Mouse (Mus musculus) heart, embryonic 12.5 days (tissue): ENCODE results near the gene Ccer2. TPM values are rescaled to one million over a fixed set of nuclear protein-coding genes. Genes with fewer than 3 reads are reported as not detected.

Source experiments
- ATAC-seq: fragments of 200-750 bp; cut with Nextera tagmentation; 2 replicates; pipeline ENCODE4 v1.8.0; 2017; ENCODE audit warnings: moderate TSS enrichment, moderate library complexity; ENCODE audit not compliant: insufficient number of reproducible peaks, low FRiP score
- H3K27ac ChIP-seq: fragments of 300-500 bp; sonication (generic); 2 replicates; pipeline ENCODE4 v1.5.1; 2016; ENCODE audit warnings: mild to moderate bottlenecking, moderate library complexity; ENCODE audit not compliant: poor library complexity, severe bottlenecking
- H3K27me3 ChIP-seq: fragments of 300-500 bp; sonication (generic); replicated peaks from 2 replicates; pipeline ENCODE4 v1.6.1; 2016; ENCODE audit warnings: mild to moderate bottlenecking, moderate library complexity
- H3K36me3 ChIP-seq: fragments of 300-500 bp; sonication (generic); 2 replicates; pipeline ENCODE4 v1.6.1; 2016; ENCODE audit warnings: mild to moderate bottlenecking, moderate library complexity
- H3K4me1 ChIP-seq: fragments of 300-500 bp; sonication (generic); replicated peaks from 2 replicates; pipeline ENCODE4 v1.6.1; 2016; ENCODE audit warnings: mild to moderate bottlenecking
- H3K4me2 ChIP-seq: fragments of 300-500 bp; sonication (generic); 2 replicates; pipeline ENCODE4 v1.6.1; 2016; ENCODE audit warnings: mild to moderate bottlenecking, moderate library complexity
- H3K4me3 ChIP-seq: fragments of 300-500 bp; sonication (generic); 2 replicates; pipeline ENCODE4 v1.5.1; 2016; ENCODE audit warnings: mild to moderate bottlenecking
- H3K9ac ChIP-seq: fragments of 300-500 bp; sonication (generic); 2 replicates; pipeline ENCODE4 v1.6.1; 2016; ENCODE audit warnings: mild to moderate bottlenecking, moderate library complexity
- H3K9me3 ChIP-seq: fragments of 300-500 bp; sonication (generic); replicated peaks from 2 replicates; pipeline ENCODE4 v1.6.1; 2016; ENCODE audit warnings: mild to moderate bottlenecking, moderate library complexity
- WGBS: fragments of 180-500 bp; shearing (Covaris S2); methylation state at CpG from one replicate; pipeline ENCODE4 v1.1.7; 2016; 5-methylcytosine and 5-hydroxymethylcytosine counted together
- polyA plus RNA-seq: library from polyadenylated mRNA; unstranded; fragments of >200 nt; fragmentation: Nextera tagmentation; extraction: Ambion mirVana; gene quantifications from 2 replicates; pipeline ENCODE4 v1.2.1, GENCODE M21; 2016

Ccer2 gene
- polyA plus RNA-seq, 1 experiment from 2014 or later: not detected

GRCm38 (mm10) chr7:28724613-28725012, 31.4 kb upstream of the Ccer2 start:
- Histone ChIP-seq H3K27ac (no peak overlapping the region), H3K9ac (no peak overlapping the region), H3K9me3 (0 out of 2 replicates have a peak, but pooled peaks cover 4% of the 10 kb centered on the region), H3K27me3 (no peaks in the 10 kb centered on the region), H3K4me3 (no peak overlapping the region), H3K4me1 (peaks cover 3% of the 10 kb centered on the region; the same call in 1 of the 2 replicates), H3K36me3 (peaks cover 20% of the 10 kb centered on the region), H3K4me2 (no peak overlapping the region)
- ATAC-seq: no peak
- WGBS: 90% methylated on average over 2 of the region's 2 CpGs

DNA sequence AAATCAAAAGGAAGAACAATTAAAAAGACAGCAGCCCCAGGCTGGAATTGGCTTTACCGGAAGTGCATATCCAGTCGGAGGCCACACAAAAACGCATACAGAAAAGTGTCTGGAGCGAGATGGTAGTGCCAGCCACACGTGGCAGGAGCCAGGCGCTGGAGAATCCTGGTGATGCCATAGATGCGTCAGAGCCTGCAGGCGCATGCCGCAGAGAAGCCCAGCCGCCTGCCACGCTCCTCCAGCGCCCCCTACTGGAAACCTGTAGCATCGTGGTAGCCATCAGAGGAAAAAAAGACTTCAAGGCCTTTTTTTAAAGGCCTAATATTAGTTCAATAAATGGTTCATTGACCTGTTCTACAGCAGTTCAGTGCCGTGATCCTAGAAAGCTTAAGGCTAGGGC, 29.4 kb upstream of the Ccer2 start:
- no peaks in the 10 kb centered on the region for H3K4me1 ChIP-seq
- no peak overlapping the region for H3K9ac ChIP-seq
- H3K9me3 ChIP-seq: peaks cover 13% of the 10 kb centered on the region
- H3K27ac ChIP-seq: no peak overlapping the region
- H3K27me3 ChIP-seq: no peaks in the 10 kb centered on the region
- peaks cover 29% of the 10 kb centered on the region for H3K36me3 ChIP-seq
- H3K4me2 ChIP-seq: no peak overlapping the region
- WGBS: 9% methylated on average over 14 of the region's 14 CpGs
- H3K4me3 ChIP-seq: no peak overlapping the region
- no peak for ATAC-seq

- Histone ChIP-seq H3K9me3 (peaks cover 13% of the 10 kb centered on the region), H3K4me2 (no peak overlapping the region)
- WGBS: 63% methylated on average over 10 of the region's 10 CpGs
Measured at GRCm38 (mm10) chr7:28727649-28728340, 28.2 kb upstream of the Ccer2 start.

DNA sequence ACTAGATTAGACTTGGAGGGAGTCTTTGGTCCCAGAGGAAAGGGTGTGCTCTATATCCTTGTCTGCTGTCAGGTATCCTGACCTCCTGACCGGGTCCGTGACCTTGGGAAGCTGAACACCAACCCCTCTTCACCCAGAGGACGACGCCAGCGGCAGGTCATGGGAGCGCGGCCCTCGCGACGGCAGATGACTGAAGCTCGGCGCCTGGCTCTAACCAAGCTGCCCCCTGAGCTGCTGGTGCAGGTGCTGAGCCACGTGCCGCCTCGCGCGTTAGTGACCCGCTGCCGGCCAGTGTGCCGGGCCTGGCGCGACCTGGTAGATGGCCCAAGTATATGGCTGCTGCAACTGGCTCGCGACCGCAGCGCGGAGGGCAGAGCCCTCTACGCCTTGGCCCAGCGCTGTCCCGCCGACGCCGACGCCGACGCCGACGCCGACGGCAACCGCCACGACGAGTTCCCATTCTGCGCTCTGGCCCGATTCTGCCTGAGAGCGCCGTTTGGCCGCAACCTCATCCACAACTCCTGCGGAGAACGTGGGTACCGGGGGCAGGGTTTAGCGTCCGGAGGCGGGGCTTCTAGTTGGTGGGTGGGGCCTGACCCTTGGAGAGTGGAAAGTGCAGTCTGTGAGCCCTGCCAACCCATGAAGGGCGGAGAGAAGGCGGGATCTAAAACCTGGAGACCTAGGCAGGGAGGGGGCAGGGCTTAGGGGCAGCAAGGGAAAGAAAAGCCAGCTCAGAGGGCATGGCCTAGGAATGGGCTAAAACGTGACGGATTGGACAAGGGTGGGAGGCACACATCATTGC, 23.4 kb upstream of the Ccer2 start:
- peaks cover 9% of the 10 kb centered on the region for H3K4me1 ChIP-seq
- H3K27ac ChIP-seq: no peak overlapping the region
- H3K4me2 ChIP-seq: peak overlapping the region; percentile 81
- H3K9ac ChIP-seq: peak overlapping the region; percentile 57
- peaks cover 34% of the 10 kb centered on the region for H3K36me3 ChIP-seq
- peak overlapping the region; percentile 51 for H3K4me3 ChIP-seq
- peaks cover 9% of the 10 kb centered on the region for H3K9me3 ChIP-seq
- 2% methylated on average over 58 of the region's 58 CpGs for WGBS
- H3K27me3 ChIP-seq: no peaks in the 10 kb centered on the region
- peak; percentile 88 for ATAC-seq

More at GRCm38 (mm10) chr7:28727649-28728340, 28.2 kb upstream of the Ccer2 start:
- H3K27me3 ChIP-seq: no peaks in the 10 kb centered on the region
- ATAC-seq: no peak
- H3K9ac ChIP-seq: no peak overlapping the region
- H3K4me3 ChIP-seq: no peak overlapping the region
- H3K4me1 ChIP-seq: peaks cover 4% of the 10 kb centered on the region
- no peak overlapping the region for H3K27ac ChIP-seq
- peaks cover 29% of the 10 kb centered on the region for H3K36me3 ChIP-seq

- H3K27me3 ChIP-seq: no peaks in the 10 kb centered on the region
- peaks cover 9% of the 10 kb centered on the region for H3K4me1 ChIP-seq
- H3K4me3 ChIP-seq: peak overlapping the region; percentile 51
- WGBS: 17% methylated on average over 11 of the region's 11 CpGs
- H3K36me3 ChIP-seq: peaks cover 40% of the 10 kb centered on the region
- H3K9ac ChIP-seq: no peak overlapping the region
- H3K9me3 ChIP-seq: peaks cover 9% of the 10 kb centered on the region
- H3K4me2 ChIP-seq: peak overlapping the region; percentile 81
- ATAC-seq: no peak
- no peak overlapping the region for H3K27ac ChIP-seq
Measured at GRCm38 (mm10) chr7:28733211-28733610, 22.8 kb upstream of the Ccer2 start.

GRCm38 (mm10) chr7:28735701-28736100, 20.3 kb upstream of the Ccer2 start:
- H3K4me3 ChIP-seq: no peak overlapping the region
- H3K27ac ChIP-seq: no peak overlapping the region
- no peak for ATAC-seq
- peaks cover 8% of the 10 kb centered on the region for H3K9me3 ChIP-seq
- 76% methylated on average over 6 of the region's 6 CpGs for whole genome bisulfite sequencing
- peaks cover 58% of the 10 kb centered on the region for H3K36me3 ChIP-seq
- no peak overlapping the region for H3K4me2 ChIP-seq
- H3K4me1 ChIP-seq: peaks cover 9% of the 10 kb centered on the region
- H3K27me3 ChIP-seq: no peaks in the 10 kb centered on the region
- H3K9ac ChIP-seq: no peak overlapping the region

GRCm38 (mm10) chr7:28739829-28740228, 16.1 kb upstream of the Ccer2 start:
- Histone ChIP-seq H3K4me2 (no peak overlapping the region), H3K9ac (no peak overlapping the region), H3K27ac (no peak overlapping the region), H3K9me3 (no peaks in the 10 kb centered on the region), H3K4me1 (peaks cover 14% of the 10 kb centered on the region), H3K4me3 (no peak overlapping the region), H3K36me3 (peaks cover 52% of the 10 kb centered on the region), H3K27me3 (no peaks in the 10 kb centered on the region)
- WGBS: 94% methylated on average over 21 of the region's 21 CpGs
- no peak for ATAC-seq

- Histone ChIP-seq H3K27ac (peak overlapping the region; percentile 55; the same call in 1 of the 2 replicates), H3K9me3 (no peaks in the 10 kb centered on the region), H3K4me2 (peak overlapping the region; percentile 85), H3K4me3 (peak overlapping the region; percentile 64), H3K9ac (peak overlapping the region; percentile 80), H3K4me1 (peaks cover 14% of the 10 kb centered on the region), H3K36me3 (peaks cover 57% of the 10 kb centered on the region), H3K27me3 (no peaks in the 10 kb centered on the region)
- no peak for ATAC-seq
- whole genome bisulfite sequencing: 33% methylated on average over 9 of the region's 9 CpGs
Measured at GRCm38 (mm10) chr7:28740949-28741348, 15.0 kb upstream of the Ccer2 start.

- no peaks in the 10 kb centered on the region for H3K9me3 ChIP-seq
- H3K27me3 ChIP-seq: no peaks in the 10 kb centered on the region
- no peak for ATAC-seq
- H3K4me3 ChIP-seq: peak overlapping the region; percentile 64
- peaks cover 14% of the 10 kb centered on the region for H3K4me1 ChIP-seq
- peaks cover 57% of the 10 kb centered on the region for H3K36me3 ChIP-seq
- under 1% methylated on average over 13 of the region's 13 CpGs for WGBS
- H3K9ac ChIP-seq: peak overlapping the region; percentile 80
- peak overlapping the region; percentile 85 for H3K4me2 ChIP-seq
- peak overlapping the region; percentile 55; the same call in 1 of the 2 replicates for H3K27ac ChIP-seq
Measured at GRCm38 (mm10) chr7:28741368-28741708, 14.6 kb upstream of the Ccer2 start.

- Histone ChIP-seq H3K27ac (peak within 1 kb of the TSS; percentile 67; the same call in 1 of the 2 replicates), H3K4me1 (peaks cover 14% of the 10 kb centered on the region), H3K36me3 (peaks cover 57% of the 10 kb centered on the region), H3K9me3 (no peaks in the 10 kb centered on the region), H3K4me3 (peak within 1 kb of the TSS; percentile 64), H3K27me3 (no peaks in the 10 kb centered on the region), H3K4me2 (peak within 1 kb of the TSS; percentile 85), H3K9ac (peak within 1 kb of the TSS; percentile 80)
- under 1% methylated on average over 39 of the region's 39 CpGs for WGBS
- ATAC-seq: peak; percentile 97
Measured at GRCm38 (mm10) chr7:28741709-28742438, 14.1 kb upstream of the Ccer2 start, which contains the start of the genes Mrps12 and Sars2. TSS of gene Mrps12 (minus strand) at chr7:28741820. TSS of gene Sars2 (plus strand) at chr7:28741992.

DNA sequence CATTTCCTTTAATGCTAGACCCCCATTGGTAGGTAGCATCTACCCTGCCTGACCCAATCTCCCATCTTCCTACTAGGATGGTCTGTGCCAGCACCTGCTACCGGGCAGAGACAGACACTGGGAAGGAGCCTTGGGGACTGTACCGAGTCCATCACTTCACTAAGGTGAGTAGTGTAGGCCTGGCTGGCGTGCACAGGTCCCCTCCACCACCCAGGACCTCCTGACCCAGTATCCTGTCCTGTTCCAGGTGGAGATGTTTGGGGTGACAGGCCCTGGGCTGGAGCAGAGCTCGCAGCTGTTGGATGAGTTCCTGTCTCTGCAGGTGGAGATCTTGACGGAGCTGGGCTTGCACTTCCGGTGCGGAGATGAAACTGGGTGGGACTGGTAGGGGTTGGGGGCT, 6.0 kb upstream of the Ccer2 start:
- H3K4me3 ChIP-seq: no peak overlapping the region
- peaks cover 66% of the 10 kb centered on the region for H3K36me3 ChIP-seq
- H3K9me3 ChIP-seq: no peaks in the 10 kb centered on the region
- peak; percentile 34; the same call in 1 of the 2 replicates for ATAC-seq
- H3K4me2 ChIP-seq: no peak overlapping the region
- no peak overlapping the region for H3K9ac ChIP-seq
- WGBS: 91% methylated on average over 7 of the region's 7 CpGs
- no peaks in the 10 kb centered on the region for H3K4me1 ChIP-seq
- no peaks in the 10 kb centered on the region for H3K27me3 ChIP-seq
- H3K27ac ChIP-seq: no peak overlapping the region
